Mouse (Mus musculus) heart, adult 10 weeks (tissue): ENCODE results near the gene Lsm5. TPM values are rescaled to one million over a fixed set of nuclear protein-coding genes. Genes with fewer than 3 reads are reported as not detected.

Experiments
- polyA plus RNA-seq: library from polyadenylated mRNA; stranded (reverse); fragments of 350-450 nt; fragmentation: Illumina TruSeq; extraction: RNeasy Lipid Tissue Mini Kit (QIAGEN cat#74804); gene quantifications from one replicate; pipeline ENCODE4 v1.2.3, GENCODE M21; 2014; ENCODE audit warnings: low read depth, low replicate concordance

Lsm5 gene
- polyA plus RNA-seq: 13.6 TPM

DNA sequence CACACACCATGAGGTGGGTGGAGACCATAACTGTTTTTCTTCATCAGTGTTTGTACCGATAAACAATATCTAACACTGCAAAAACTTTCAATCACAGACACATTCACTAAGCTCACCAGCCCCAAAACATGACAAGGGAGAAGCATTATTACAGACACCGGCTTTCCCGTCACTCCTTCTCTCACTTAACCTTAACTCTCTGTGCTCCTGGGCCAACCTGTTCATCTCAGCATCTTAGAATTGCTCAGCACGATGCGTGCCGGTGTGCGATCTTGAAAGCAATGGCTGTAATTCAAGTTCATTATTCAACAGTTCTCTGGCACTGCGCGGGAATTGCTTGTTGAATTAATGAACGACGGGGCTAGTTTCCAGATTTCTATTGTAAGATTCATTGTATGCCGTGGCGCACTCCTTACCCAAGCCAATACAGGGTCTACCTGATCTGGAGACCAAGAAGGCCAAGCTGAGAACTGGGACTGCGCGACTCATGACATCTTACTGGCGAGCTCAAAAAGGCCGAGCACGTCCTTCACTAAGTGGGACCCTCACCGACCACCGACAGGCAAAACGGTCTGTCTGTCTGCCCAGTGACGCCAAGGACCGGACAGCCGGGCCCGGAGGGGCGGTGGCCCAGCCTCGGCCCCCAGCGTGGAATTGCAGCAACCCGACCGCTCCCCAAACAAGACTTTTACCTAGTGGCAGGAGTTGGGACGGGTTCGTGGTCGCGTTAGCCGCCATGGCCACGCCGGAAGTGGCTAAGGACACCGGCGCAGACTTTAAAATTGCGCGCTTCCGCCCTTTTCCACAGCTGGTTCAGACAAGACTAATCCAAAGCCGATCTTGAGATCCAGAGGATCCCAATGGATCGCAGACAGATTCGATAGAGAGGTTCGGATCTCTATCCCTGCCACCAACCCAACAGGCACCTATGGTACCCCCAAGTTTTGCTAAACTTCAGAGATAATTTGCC, at the start of gene Lsm5:
TSS of gene Lsm5 (minus strand) at position 780 of the 970 bp plus-strand sequence.

GRCm38 (mm10) chr6:56714574-56715269, 10.2 kb upstream of the Lsm5 start, which contains the start of gene Avl9:
Gene Avl9 (plus strand): TSS chr6:56714899.

Other genes starting within 250 kb of the Lsm5 start
- gene Pde1c, start 135.6 kb downstream of the Lsm5 start, polyA plus RNA-seq: 24.0 TPM
- gene Avl9, start 10.2 kb upstream of the Lsm5 start, polyA plus RNA-seq: 4.4 TPM
- 18.6 TPM for gene Kbtbd2, start 93.1 kb upstream of the Lsm5 start, polyA plus RNA-seq
- gene Fkbp9, start 127.3 kb upstream of the Lsm5 start, polyA plus RNA-seq: 99.7 TPM
- gene Nt5c3, start 219.2 kb upstream of the Lsm5 start, polyA plus RNA-seq: 79.6 TPM
- not detected for gene Vmn1r4, start 219.3 kb upstream of the Lsm5 start, polyA plus RNA-seq